In genomic region chr1:90560942-90561726, GRCm38 (mm10) we compare ENCODE assay signal across 16 mouse cellular contexts. TPM values are rescaled to one million over a fixed set of nuclear protein-coding genes. Genes with fewer than 3 reads are reported as not detected.
DNase-seq lines count a peak whose midpoint lies in the region; ATAC-seq and TF ChIP-seq lines count a peak whose summit lies in the region.
"Had no signal": no experiment of that assay in that cellular context is flagged by ENCODE, and none has a peak within 500 bp of the region (broad histone marks: within the 10 kb centered on the region; RNA-seq: fewer than 3 reads in every experiment).

No protein-coding gene starts in this region.

- peak; percentile 14 for DNase-seq in gastrocnemius, adult 18-20 months (ENCODE audit: low spot score)
- no peak for DNase-seq in gastrocnemius, postnatal 36 days
- peak; percentile 42 for DNase-seq in left cerebral cortex, postnatal 4 days
- DNase-seq in left cerebral cortex, adult 11 months (ENCODE audit: low spot score): no peak
- peak; percentile 11 for DNase-seq in right cerebral cortex, postnatal 14 days
- DNase-seq in right cerebral cortex, adult 18-20 months: no peak
- DNase-seq in forebrain, postnatal 0 days: peak; percentile 63
- DNase-seq: B cell, adult 2 months; cerebellum, adult 2 months; kidney, adult 8-10 months; lung, postnatal 4 days; retina, postnatal 1 day had no signal

- no peaks in the 10 kb centered on the region for H3K36me3 ChIP-seq in forebrain, postnatal 0 days (ENCODE audit: insufficient read depth)
- no peaks in the 10 kb centered on the region for H3K36me3 ChIP-seq in kidney, embryonic 15.5 days
- H3K36me3 ChIP-seq: limb, embryonic 13.5 days; liver, embryonic 15.5 days; midbrain, embryonic 12.5 days had no signal

- peak; percentile 66 for ATAC-seq in forebrain, postnatal 0 days
- no peak for ATAC-seq in kidney, embryonic 15.5 days (replicated peaks; ENCODE audit: low FRiP score)

- no peak overlapping the region for H3K4me3 ChIP-seq in forebrain, postnatal 0 days (ENCODE audit: low read depth, low read length)
- no peak overlapping the region for H3K4me3 ChIP-seq in kidney, embryonic 15.5 days (replicated peaks)
- H3K4me3 ChIP-seq: limb, embryonic 13.5 days; liver, embryonic 15.5 days; midbrain, embryonic 12.5 days had no signal

- no peak overlapping the region for H3K27ac ChIP-seq in forebrain, postnatal 0 days (ENCODE audit: low read depth, low read length)
- H3K27ac ChIP-seq in kidney, embryonic 15.5 days: no peak overlapping the region
- H3K27ac ChIP-seq: limb, embryonic 13.5 days; liver, embryonic 15.5 days; midbrain, embryonic 12.5 days had no signal

- H3K4me2 ChIP-seq in forebrain, postnatal 0 days (ENCODE audit: low read depth): no peak overlapping the region
- H3K4me2 ChIP-seq in kidney, embryonic 15.5 days: no peak overlapping the region
- H3K4me2 ChIP-seq: limb, embryonic 13.5 days; liver, embryonic 15.5 days; midbrain, embryonic 12.5 days had no signal

- 14% methylated on average over 5 of the region's 5 CpGs for WGBS in forebrain, postnatal 0 days
- 70% methylated on average over 5 of the region's 5 CpGs for WGBS in kidney, embryonic 15.5 days

- intact Hi-C loops in gastrocnemius, postnatal 36 days (cut with DNase I): no loop called here
- intact Hi-C loops in left cerebral cortex, postnatal 4 days (cut with DNase I): no loop called here

- H3K9me3 ChIP-seq in forebrain, postnatal 0 days (ENCODE audit: low read length): no peaks in the 10 kb centered on the region
- H3K9me3 ChIP-seq in kidney, embryonic 15.5 days (replicated peaks): no peaks in the 10 kb centered on the region
- H3K9me3 ChIP-seq: limb, embryonic 13.5 days; liver, embryonic 15.5 days had no signal

- no peaks in the 10 kb centered on the region for H3K27me3 ChIP-seq in forebrain, postnatal 0 days (ENCODE audit: insufficient read depth, low read length)
- no peaks in the 10 kb centered on the region for H3K27me3 ChIP-seq in kidney, embryonic 15.5 days
- H3K27me3 ChIP-seq: limb, embryonic 13.5 days; liver, embryonic 15.5 days; midbrain, embryonic 12.5 days had no signal

- TF ChIP-seq CTCF in forebrain, postnatal 0 days (IDR thresholded peaks at IDR 0.05; ENCODE audit: low read depth): no peak

- no peak overlapping the region for H3K9ac ChIP-seq in forebrain, postnatal 0 days
- H3K9ac ChIP-seq in kidney, embryonic 15.5 days: no peak overlapping the region
- H3K9ac ChIP-seq: limb, embryonic 13.5 days; liver, embryonic 15.5 days; midbrain, embryonic 12.5 days had no signal

- H3K4me1 ChIP-seq in forebrain, postnatal 0 days (ENCODE audit: insufficient read depth): no peaks in the 10 kb centered on the region; the same call in 1 of the 2 replicates
- peaks cover 10% of the 10 kb centered on the region; the same call in 1 of the 2 replicates for H3K4me1 ChIP-seq in kidney, embryonic 15.5 days
- H3K4me1 ChIP-seq: liver, embryonic 15.5 days had no signal

RNA-seq across cellular contexts. Expression of gene Cops8, which starts 41.6 kb away (rescaled TPM):
- 10 to 100 TPM; 91.2 to 93.5 TPM for total RNA-seq in gastrocnemius, adult 18-20 months (2021)
- 10 to 100 TPM; 78.9 to 89.1 TPM for total RNA-seq in gastrocnemius, postnatal 36 days (2021)
- 100 to 1,000 TPM; 100 to 117 TPM for total RNA-seq in left cerebral cortex, postnatal 4 days (2021)
- 108 and 113 TPM in 2 replicates for total RNA-seq in forebrain, postnatal 0 days (2014; rRNA removed)
- 188 and 192 TPM in 2 replicates for polyA plus RNA-seq in forebrain, postnatal 0 days (2015; fragmentation: Nextera tagmentation; extraction: Ambion mirVana)
- polyA plus RNA-seq in kidney, embryonic 15.5 days (2015; fragmentation: Nextera tagmentation; extraction: Ambion mirVana): 146 and 155 TPM in 2 replicates

Comparison
In these comparisons a context has a peak if more than half of its experiments do, and no peak if none do; other contexts are left out.
1. DNase-seq: peak in gastrocnemius, adult 18-20 months (single experiment), left cerebral cortex, postnatal 4 days (single experiment), right cerebral cortex, postnatal 14 days (single experiment) and forebrain, postnatal 0 days (single experiment); none in gastrocnemius, postnatal 36 days (0 of 2), left cerebral cortex, adult 11 months (single experiment) and right cerebral cortex, adult 18-20 months (single experiment).